Mouse (Mus musculus) cortical plate, adult 2 months (tissue): ENCODE measurements around the gene Gm49661. TPM values are rescaled to one million over a fixed set of nuclear protein-coding genes. Genes with fewer than 3 reads are reported as not detected.

ENCODE experiments used
- H3K27ac ChIP-seq: fragments of 200-500 bp; 2 replicates; pipeline ENCODE4 v1.5.1; 2012; ENCODE audit warnings: low read length, control low read depth, inconsistent platforms; ENCODE audit not compliant: insufficient read depth
- H3K4me1 ChIP-seq: fragments of 200-500 bp; 2 replicates; pipeline ENCODE4 v1.6.1; 2011; ENCODE audit warnings: low read length; ENCODE audit not compliant: control insufficient read depth, insufficient read depth
- H3K4me3 ChIP-seq: fragments of 200-500 bp; 2 replicates; pipeline ENCODE4 v1.5.1; 2011; ENCODE audit warnings: mild to moderate bottlenecking, low read length, control low read depth; ENCODE audit not compliant: insufficient read depth
- CTCF ChIP-seq: fragments of 200-500 bp; IDR thresholded peaks from 2 replicates; pipeline ENCODE4 v1.5.1; 2011; ENCODE audit warnings: mild to moderate bottlenecking, control low read depth, low read length; ENCODE audit not compliant: insufficient read depth; ENCODE audit errors: extremely low read depth
- POLR2A ChIP-seq: fragments of 200-500 bp; IDR thresholded peaks from 2 replicates; pipeline ENCODE4 v1.6.1; 2011; ENCODE audit warnings: mild to moderate bottlenecking, low read length, control low read depth; ENCODE audit not compliant: insufficient read depth; ENCODE audit errors: extremely low read depth
- polyA plus RNA-seq: library from polyadenylated mRNA; depleted of rRNA; stranded (reverse); fragments of >200 nt; gene quantifications from 2 replicates; pipeline ENCODE4 v1.2.3, GENCODE M21; 2012

Gm49661 gene
- polyA plus RNA-seq, 1 experiment, result not detected

GRCm38 (mm10) chr8:84985049-84985683 lies 15.9 kb upstream of the Gm49661 start:
- H3K27ac ChIP-seq, result peak overlapping the region; percentile 94
- TF ChIP-seq POLR2A, result no peak
- TF ChIP-seq CTCF, result no peak

DNA sequence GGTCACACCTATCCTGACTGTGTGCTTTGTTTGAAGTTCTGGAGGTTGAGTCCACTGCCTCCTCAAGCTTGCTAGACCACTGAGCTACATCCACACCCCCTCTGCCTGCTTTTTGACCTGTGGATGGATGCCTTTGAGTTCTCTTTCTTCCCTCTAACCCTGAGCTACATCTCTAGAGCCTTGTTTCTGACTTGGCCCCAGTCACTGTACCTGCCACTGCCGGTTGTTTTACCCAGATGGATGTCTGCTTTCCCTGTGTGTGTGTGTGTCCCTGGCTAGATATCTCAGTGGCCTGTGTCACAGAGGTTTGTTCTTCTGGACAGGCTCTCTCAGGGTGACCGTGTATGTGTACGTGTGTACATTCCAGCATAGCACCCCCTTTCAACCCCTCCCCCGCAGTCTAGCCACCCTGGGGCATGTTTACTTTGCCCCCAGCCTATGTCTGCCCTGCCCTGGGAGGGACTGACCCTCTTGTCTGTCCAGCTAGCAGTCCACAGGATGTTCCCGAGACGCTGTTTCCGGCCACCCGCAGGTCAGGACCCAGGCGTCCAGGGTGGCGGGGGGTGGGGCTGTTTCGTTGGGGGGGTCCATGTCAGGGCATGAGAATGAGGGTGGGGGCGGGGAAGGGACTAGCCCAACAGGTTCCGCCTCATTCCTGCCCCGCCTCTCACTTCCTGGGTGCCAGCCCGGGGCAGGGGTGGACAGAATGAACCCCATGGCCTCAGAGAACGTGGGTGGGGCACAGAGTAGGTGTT lies 15.2 kb upstream of the Gm49661 start:
- TF ChIP-seq POLR2A, result no peak
- no peak for TF ChIP-seq CTCF
- Histone ChIP-seq H3K4me3 (peak overlapping the region; percentile 55; the same call in 1 of the 2 replicates), H3K27ac (peak overlapping the region; percentile 94), H3K4me1 (peaks cover 7% of the 10 kb centered on the region; the same call in 1 of the 2 replicates)

More at GRCm38 (mm10) chr8:84985049-84985683, 15.9 kb upstream of the Gm49661 start:
- Histone ChIP-seq H3K4me3 (peak overlapping the region; percentile 55), H3K4me1 (peaks cover 7% of the 10 kb centered on the region; the same call in 1 of the 2 replicates)

GRCm38 (mm10) chr8:84982499-84983011 lies 13.3 kb upstream of the Gm49661 start:
- H3K4me1 ChIP-seq, result peaks cover 7% of the 10 kb centered on the region; the same call in 1 of the 2 replicates
- no peak overlapping the region for H3K4me3 ChIP-seq
- H3K27ac ChIP-seq, result no peak overlapping the region
- TF ChIP-seq CTCF (no peak), POLR2A (no peak)

GRCm38 (mm10) chr8:84981644-84982498 lies 12.6 kb upstream of the Gm49661 start:
- peaks cover 7% of the 10 kb centered on the region; the same call in 1 of the 2 replicates for H3K4me1 ChIP-seq
- no peak overlapping the region for H3K4me3 ChIP-seq
- no peak overlapping the region for H3K27ac ChIP-seq
- TF ChIP-seq POLR2A, result no peak
- TF ChIP-seq CTCF, result no peak

DNA sequence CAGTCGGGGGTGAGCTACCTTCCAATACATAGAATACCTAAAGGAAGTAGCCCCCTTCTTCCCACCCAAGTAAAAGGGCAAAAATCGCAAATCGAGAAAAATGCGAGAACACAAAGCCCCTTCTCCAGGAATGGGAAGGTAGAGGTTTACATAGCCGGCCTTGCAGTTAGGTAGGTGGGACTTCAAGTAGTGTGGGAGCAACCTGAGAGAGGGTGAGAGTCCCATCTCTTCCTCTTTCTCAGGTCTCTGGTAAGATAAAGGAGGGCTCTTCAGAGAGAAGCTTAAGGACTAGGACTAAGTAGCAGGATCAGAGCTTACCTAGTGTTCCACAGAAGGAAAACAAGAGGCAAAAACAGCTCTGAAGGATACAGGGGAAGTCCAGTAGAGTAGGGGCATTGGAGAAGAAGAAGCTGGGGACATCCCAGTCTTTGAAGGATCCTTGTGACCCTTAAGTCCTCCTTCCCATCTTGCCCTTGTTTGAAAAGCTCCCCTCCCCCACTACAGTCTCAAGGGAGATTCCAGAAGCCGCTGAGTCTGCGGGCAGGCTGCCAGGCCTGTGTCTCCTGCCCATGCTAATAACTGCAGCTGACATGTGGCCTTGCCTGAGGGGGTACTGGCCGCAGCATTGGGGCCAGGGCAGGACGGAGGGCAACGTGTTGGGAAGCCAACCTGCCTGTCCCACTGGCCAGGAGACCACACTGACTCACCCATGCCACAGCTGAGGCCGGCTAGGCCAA lies 11.6 kb upstream of the Gm49661 start:
- Histone ChIP-seq H3K4me1 (peaks cover 3% of the 10 kb centered on the region; the same call in 1 of the 2 replicates), H3K4me3 (no peak overlapping the region), H3K27ac (peak overlapping the region; percentile 57)
- TF ChIP-seq POLR2A (no peak), CTCF (no peak)

DNA sequence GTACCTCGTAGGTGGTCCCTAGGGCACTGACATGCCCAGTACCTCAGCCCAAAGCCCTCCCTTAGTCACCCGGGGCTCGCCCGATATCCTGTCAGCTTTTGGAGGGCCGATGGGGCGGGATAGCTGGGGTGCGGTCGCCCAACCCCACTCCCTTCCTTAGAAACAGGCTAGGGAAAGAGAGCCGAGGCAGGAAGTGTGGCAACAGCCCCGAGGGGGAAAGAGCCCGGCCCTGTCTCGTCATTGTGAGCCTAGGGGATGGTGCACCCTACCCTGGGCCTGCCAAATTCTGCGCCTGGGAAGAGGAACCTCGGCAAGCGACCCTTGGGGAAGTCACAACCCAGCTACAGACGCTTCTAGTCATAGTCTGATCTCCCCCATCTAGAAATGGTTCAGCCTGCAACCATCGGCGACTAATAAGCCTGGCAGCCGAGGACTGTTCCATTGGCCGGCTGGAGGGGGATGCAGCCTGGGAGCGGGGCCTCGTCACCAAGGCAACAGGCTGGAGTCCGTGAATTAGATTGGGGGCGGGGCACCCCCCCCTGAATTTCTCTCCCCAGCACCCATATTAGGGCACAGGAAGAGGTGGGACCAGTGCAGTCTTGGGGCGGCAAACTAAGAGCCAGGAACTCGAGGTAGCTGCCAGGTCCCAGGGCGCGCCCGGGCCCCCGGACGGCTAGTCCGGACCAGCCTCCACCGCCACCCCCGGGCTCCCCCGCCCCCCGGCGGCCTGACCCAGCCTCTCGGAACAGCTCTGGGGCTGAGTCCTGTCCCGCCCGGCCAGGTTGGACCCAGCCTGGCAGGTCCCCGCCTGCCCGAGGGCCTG lies 10.6 kb upstream of the Gm49661 start:
- TF ChIP-seq CTCF (no peak), POLR2A (no peak)
- H3K4me1 ChIP-seq, result peaks cover 1% of the 10 kb centered on the region; the same call in 1 of the 2 replicates
- peak overlapping the region; percentile 8 for H3K4me3 ChIP-seq
- peak overlapping the region; percentile 86 for H3K27ac ChIP-seq

GRCm38 (mm10) chr8:84978248-84978940 lies 9.2 kb upstream of the Gm49661 start, which contains the start of gene Junb:
Junb (minus strand) TSS chr8:84978718.
- peak within 1 kb of the TSS; percentile 87 for H3K4me3 ChIP-seq
- H3K4me1 ChIP-seq, result peaks cover 1% of the 10 kb centered on the region; the same call in 1 of the 2 replicates
- H3K27ac ChIP-seq, result peak within 1 kb of the TSS; percentile 92
- peak; percentile 100 for TF ChIP-seq POLR2A
- TF ChIP-seq CTCF, result no peak
